Mouse (Mus musculus): Measurements from ENCODE around the gene Igf2.

GRCm38 (mm10) chr7:142667521-142667920 is 905 bp upstream of the Igf2 start:
- no peak for TF ChIP-seq CTCF (IDR thresholded peaks at IDR 0.05)
- TF ChIP-seq EP300 (IDR thresholded peaks at IDR 0.05) = no peak

All from lung, postnatal 0 days (tissue).